Comparison of ENCODE assay signal across 8 mouse cellular contexts in the genomic region with DNA sequence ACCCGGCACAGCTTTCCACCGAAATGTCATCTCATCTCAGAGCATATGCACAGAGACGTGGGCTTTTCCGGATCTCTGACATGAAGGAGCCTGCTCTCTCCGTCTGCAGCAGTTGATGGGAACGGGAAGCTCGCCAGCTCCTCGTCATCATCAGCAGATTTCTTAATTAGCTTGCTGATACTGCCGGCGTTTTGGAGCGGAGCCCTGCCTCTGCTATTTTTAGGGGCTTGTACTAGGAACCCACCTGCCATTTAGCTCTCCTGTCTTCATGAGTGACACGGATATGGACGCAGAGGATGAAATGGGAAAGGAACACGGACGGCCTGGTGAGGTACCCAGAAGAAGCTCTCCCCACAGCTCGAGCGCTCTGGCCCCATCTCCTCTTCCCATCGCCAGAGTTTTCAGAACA. TPM values are rescaled to one million over a fixed set of nuclear protein-coding genes. Genes with fewer than 3 reads are reported as not detected.
A peak's percentile ranks its signal among the peaks of the same experiment; 100 is the strongest.
DNase-seq lines count a peak whose midpoint lies in the region; ATAC-seq lines count a peak whose summit lies in the region.
"Had no signal": no experiment of that assay in that cellular context is flagged by ENCODE, and none has a peak within 500 bp of the region (broad histone marks: within the 10 kb centered on the region; RNA-seq: fewer than 3 reads in every experiment).

No protein-coding gene starts in this region.

- no peak for ATAC-seq in midbrain, embryonic 14.5 days (ENCODE audit: low FRiP score, low TSS enrichment)
- ATAC-seq in midbrain, embryonic 11.5 days (ENCODE audit: low FRiP score) = no peak
- ATAC-seq in liver, embryonic 12.5 days = no peak

- WGBS in midbrain, embryonic 14.5 days = 82% methylated on average over 18 of the region's 18 CpGs
- WGBS in midbrain, embryonic 11.5 days = 92% methylated on average over 18 of the region's 18 CpGs
- WGBS in liver, embryonic 12.5 days (ENCODE audit: insufficient replicate concordance) = 76% methylated on average over 18 of the region's 18 CpGs

- H3K27me3 ChIP-seq in midbrain, embryonic 14.5 days (ENCODE audit: control insufficient read depth, insufficient read depth, low read length) = no peaks in the 10 kb centered on the region
- no peaks in the 10 kb centered on the region for H3K27me3 ChIP-seq in midbrain, embryonic 11.5 days (ENCODE audit: control insufficient read depth, insufficient read depth, low read length)
- H3K27me3 ChIP-seq in liver, embryonic 12.5 days (replicated peaks) = no peaks in the 10 kb centered on the region; the same call in 1 of the 2 replicates

- H3K27ac ChIP-seq in midbrain, embryonic 14.5 days (replicated peaks; ENCODE audit: low read depth, low read length) = no peak overlapping the region
- no peak overlapping the region for H3K27ac ChIP-seq in midbrain, embryonic 11.5 days (ENCODE audit: low read depth, low read length)
- H3K27ac ChIP-seq in liver, embryonic 12.5 days = no peak overlapping the region
- H3K27ac ChIP-seq: macrophage had no signal

- H3K36me3 ChIP-seq in midbrain, embryonic 14.5 days (ENCODE audit: control insufficient read depth, insufficient read depth, low read length) = no peaks in the 10 kb centered on the region
- no peaks in the 10 kb centered on the region for H3K36me3 ChIP-seq in midbrain, embryonic 11.5 days (ENCODE audit: control insufficient read depth, insufficient read depth, low read length)
- H3K36me3 ChIP-seq in liver, embryonic 12.5 days = no peaks in the 10 kb centered on the region

- H3K9me3 ChIP-seq in midbrain, embryonic 14.5 days (ENCODE audit: control insufficient read depth, low read length) = no peaks in the 10 kb centered on the region
- H3K9me3 ChIP-seq in midbrain, embryonic 11.5 days (ENCODE audit: control insufficient read depth, low read length) = no peaks in the 10 kb centered on the region
- H3K9me3 ChIP-seq in liver, embryonic 12.5 days (replicated peaks) = no peaks in the 10 kb centered on the region

- no peak overlapping the region for H3K4me2 ChIP-seq in midbrain, embryonic 14.5 days (ENCODE audit: low read length)
- no peak overlapping the region for H3K4me2 ChIP-seq in midbrain, embryonic 11.5 days
- no peak overlapping the region for H3K4me2 ChIP-seq in liver, embryonic 12.5 days

- no peaks in the 10 kb centered on the region for H3K4me1 ChIP-seq in midbrain, embryonic 14.5 days (ENCODE audit: control insufficient read depth, insufficient read depth, low read length)
- H3K4me1 ChIP-seq in midbrain, embryonic 11.5 days (ENCODE audit: control insufficient read depth, insufficient read depth, low read length) = no peaks in the 10 kb centered on the region
- no peaks in the 10 kb centered on the region for H3K4me1 ChIP-seq in liver, embryonic 12.5 days

- peak; percentile 35 for DNase-seq in midbrain, embryonic 14.5 days
- DNase-seq in midbrain, embryonic 11.5 days (ENCODE audit: low spot score, missing footprints) = no peak
- DNase-seq in frontal cortex, postnatal 14 days (ENCODE audit: low spot score in 2 of 2) = peak; percentile 65 to 67
- DNase-seq in layer of hippocampus, postnatal 36 days = peak; percentile 79 to 80
- DNase-seq in spleen, adult 12 weeks (ENCODE audit: low spot score) = no peak
- no peak for DNase-seq in urinary bladder, postnatal 4 days (ENCODE audit: low spot score in 2 of 2)

- no peak overlapping the region for H3K4me3 ChIP-seq in midbrain, embryonic 14.5 days (replicated peaks; ENCODE audit: low read depth, low read length)
- no peak overlapping the region for H3K4me3 ChIP-seq in midbrain, embryonic 11.5 days (ENCODE audit: low read depth, low read length)
- no peak overlapping the region for H3K4me3 ChIP-seq in liver, embryonic 12.5 days

- no peak overlapping the region for H3K9ac ChIP-seq in midbrain, embryonic 14.5 days (replicated peaks; ENCODE audit: low read length)
- H3K9ac ChIP-seq in midbrain, embryonic 11.5 days (ENCODE audit: low read length) = no peak overlapping the region
- no peak overlapping the region for H3K9ac ChIP-seq in liver, embryonic 12.5 days

RNA-seq across cellular contexts. Expression of gene Slc23a4, which starts 14.1 kb away (rescaled TPM):
- polyA plus RNA-seq in midbrain, embryonic 14.5 days (2014; fragmentation: Nextera tagmentation; extraction: Ambion mirVana) = 0.75 and 0.80 TPM in 2 replicates
- polyA plus RNA-seq in midbrain, embryonic 11.5 days (2014; fragmentation: Nextera tagmentation; extraction: Ambion mirVana) = 0.34 and 0.36 TPM in 2 replicates
- 1 to 10 TPM in 1 of 2 experiments, under 1 TPM in 1; 0.88 to 1.1 TPM for total RNA-seq in layer of hippocampus, postnatal 36 days (2021)
- 0.33 and 0.35 TPM in 2 replicates for polyA plus RNA-seq in liver, embryonic 12.5 days (2016; fragmentation: Nextera tagmentation; extraction: Ambion mirVana)

Comparison
In these comparisons a context has a peak if more than half of its experiments do, and no peak if none do; other contexts are left out.
1. DNase-seq: peak in midbrain, embryonic 14.5 days (single experiment), frontal cortex, postnatal 14 days (2 of 2) and layer of hippocampus, postnatal 36 days (2 of 2); none in midbrain, embryonic 11.5 days (single experiment), spleen, adult 12 weeks (single experiment) and urinary bladder, postnatal 4 days (0 of 2).